Mouse (Mus musculus): ENCODE measurements around the gene Ccr4.

- TF ChIP-seq CTCF (IDR thresholded peaks at IDR 0.05; ENCODE audit: low read depth) (no peak), EP300 (IDR thresholded peaks at IDR 0.05; ENCODE audit: low read depth) (no peak)
Measured at GRCm38 (mm10) chr9:114486808-114487207, 17.9 kb downstream of the Ccr4 start.

Data from liver, postnatal 0 days (tissue).